Mouse (Mus musculus): ENCODE results near the gene Pabpc1l.

Gene Pabpc1l

GRCm38 (mm10) chr2:164084342-164084700 lies 59.1 kb downstream of the Pabpc1l start:
- no peak for DNase-seq (ENCODE audit: low spot score in 2 of 2)

GRCm38 (mm10) chr2:164087416-164088017 lies 62.3 kb downstream of the Pabpc1l start:
- no peak for DNase-seq (ENCODE audit: low spot score in 2 of 2)

- DNase-seq (ENCODE audit: low spot score in 2 of 2): no peak
Measured at GRCm38 (mm10) chr2:164089508-164089907, 64.3 kb downstream of the Pabpc1l start.

- no peak for DNase-seq (ENCODE audit: low spot score in 2 of 2)
Measured at GRCm38 (mm10) chr2:164094152-164094551, 68.9 kb downstream of the Pabpc1l start.

- DNase-seq (ENCODE audit: low spot score in 2 of 2): no peak
Measured at GRCm38 (mm10) chr2:164098603-164099250, 73.5 kb downstream of the Pabpc1l start.
